ENCODE assay signal across 36 mouse cellular contexts in the genomic region with DNA sequence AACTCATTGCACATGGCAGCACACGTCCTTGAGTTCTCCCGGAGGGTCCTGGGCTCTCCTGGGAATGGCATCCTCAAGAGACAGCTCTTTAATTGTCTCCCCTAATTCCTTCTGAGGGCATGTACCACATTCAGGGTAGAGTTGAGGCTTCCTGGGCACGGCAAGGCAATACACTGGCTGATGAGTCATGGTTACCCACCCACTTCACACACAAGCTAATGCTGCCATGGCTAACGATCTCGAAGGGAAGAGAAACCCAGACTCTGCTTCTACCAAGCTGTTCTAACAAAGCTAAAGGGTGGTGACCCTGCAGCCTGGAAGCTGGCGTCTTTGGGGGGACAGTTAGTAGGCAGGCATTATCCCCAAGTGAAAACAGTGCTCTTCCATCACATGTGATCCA. TPM values are rescaled to one million over a fixed set of nuclear protein-coding genes. Genes with fewer than 3 reads are reported as not detected.
A peak's percentile ranks its signal among the peaks of the same experiment; 100 is the strongest.
DNase-seq lines count a peak whose midpoint lies in the region; ATAC-seq lines count a peak whose summit lies in the region.
"Had no signal": no experiment of that assay in that cellular context is flagged by ENCODE, and none has a peak within 500 bp of the region (broad histone marks: within the 10 kb centered on the region; RNA-seq: fewer than 3 reads in every experiment).

No protein-coding gene starts in this region.

- H3K4me3 ChIP-seq in embryonic facial prominence, embryonic 12.5 days = no peak overlapping the region
- H3K4me3 ChIP-seq in embryonic facial prominence, embryonic 10.5 days = no peak overlapping the region
- H3K4me3 ChIP-seq: erythroblast, embryonic 14.5 days; forebrain, embryonic 12.5 days; hindbrain, embryonic 12.5 days; kidney, embryonic 15.5 days; limb, embryonic 13.5 days; lung, embryonic 15.5 days had no signal

- no peaks in the 10 kb centered on the region for H3K36me3 ChIP-seq in embryonic facial prominence, embryonic 12.5 days
- H3K36me3 ChIP-seq in embryonic facial prominence, embryonic 10.5 days (replicated peaks) = no peaks in the 10 kb centered on the region
- H3K36me3 ChIP-seq: forebrain, embryonic 12.5 days; G1E; hindbrain, embryonic 12.5 days; kidney, embryonic 15.5 days; limb, embryonic 13.5 days; lung, embryonic 15.5 days had no signal

- no peaks in the 10 kb centered on the region for H3K9me3 ChIP-seq in embryonic facial prominence, embryonic 12.5 days
- H3K9me3 ChIP-seq in embryonic facial prominence, embryonic 10.5 days = no peaks in the 10 kb centered on the region
- H3K9me3 ChIP-seq: forebrain, embryonic 12.5 days; hindbrain, embryonic 12.5 days; kidney, embryonic 15.5 days; limb, embryonic 13.5 days; lung, embryonic 15.5 days had no signal

- ATAC-seq in embryonic facial prominence, embryonic 12.5 days (ENCODE audit: insufficient number of reproducible peaks, insufficient read depth, low FRiP score, low TSS enrichment) = 0 out of 2 replicates have a peak, but pooled peaks have one; percentile 41
- 0 out of 2 replicates have a peak, but pooled peaks have one; percentile 20 for ATAC-seq in megakaryocyte progenitor cell, adult 5-6 weeks (replicated peaks; ENCODE audit: poor library complexity)
- ATAC-seq: intestine, postnatal 0 days; midbrain, embryonic 16.5 days; Patski had no signal

- DNase-seq in embryonic facial prominence, embryonic 10.5 days (ENCODE audit: low spot score) = no peak
- peak; percentile 23 to 41 for DNase-seq in left cerebral cortex, adult 18-20 months (ENCODE audit: low spot score in 2 of 2)
- DNase-seq in left cerebral cortex, postnatal 14 days (ENCODE audit: low spot score in 2 of 2) = no peak
- peak; percentile 74 for DNase-seq in brain, adult 2 months (ENCODE audit: low read depth, low spot score)
- no peak for DNase-seq in yolk sac, embryonic 10.5 days (ENCODE audit: low spot score)
- DNase-seq in adrenal gland, postnatal 36 days = no peak
- DNase-seq: adrenal gland, postnatal 14 days; cerebellum, adult 8-10 months; cerebellum, postnatal 25 days; embryo, embryonic 11 days; gastrocnemius, postnatal 25 days; heart, adult 18-20 months; heart, postnatal 36 days; kidney, postnatal 25 days; layer of hippocampus, postnatal 36 days; right cerebral cortex, postnatal 4 days; thymus, adult 2 months; thymus, postnatal 36 days had no signal

- 79% methylated on average over 6 of the region's 6 CpGs for WGBS in embryonic facial prominence, embryonic 12.5 days
- WGBS in embryonic facial prominence, embryonic 10.5 days = 84% methylated on average over 6 of the region's 6 CpGs

- H3K4me2 ChIP-seq in embryonic facial prominence, embryonic 12.5 days (replicated peaks) = no peak overlapping the region
- H3K4me2 ChIP-seq: forebrain, embryonic 12.5 days; heart, embryonic 11.5 days; hindbrain, embryonic 12.5 days; kidney, embryonic 15.5 days; limb, embryonic 13.5 days; liver, embryonic 11.5 days; lung, embryonic 15.5 days; midbrain, embryonic 11.5 days had no signal

- H3K27ac ChIP-seq in embryonic facial prominence, embryonic 12.5 days = no peak overlapping the region
- H3K27ac ChIP-seq in embryonic facial prominence, embryonic 10.5 days (replicated peaks) = no peak overlapping the region
- H3K27ac ChIP-seq: forebrain, embryonic 12.5 days; hindbrain, embryonic 12.5 days; kidney, embryonic 15.5 days; limb, embryonic 13.5 days; lung, embryonic 15.5 days; stomach, postnatal 0 days had no signal

- intact Hi-C loops in left cerebral cortex, postnatal 14 days (cut with DNase I) = no loop called here

- no peaks in the 10 kb centered on the region for H3K4me1 ChIP-seq in embryonic facial prominence, embryonic 12.5 days
- H3K4me1 ChIP-seq in embryonic facial prominence, embryonic 10.5 days = no peaks in the 10 kb centered on the region
- H3K4me1 ChIP-seq: forebrain, embryonic 12.5 days; hindbrain, embryonic 12.5 days; kidney, embryonic 15.5 days; lung, embryonic 15.5 days had no signal

- no peak overlapping the region for H3K9ac ChIP-seq in embryonic facial prominence, embryonic 12.5 days
- H3K9ac ChIP-seq: forebrain, embryonic 12.5 days; hindbrain, embryonic 12.5 days; kidney, embryonic 15.5 days; limb, embryonic 13.5 days; lung, embryonic 15.5 days had no signal

- no peaks in the 10 kb centered on the region for H3K27me3 ChIP-seq in embryonic facial prominence, embryonic 12.5 days
- H3K27me3 ChIP-seq in embryonic facial prominence, embryonic 10.5 days (replicated peaks; ENCODE audit: low read depth, poor library complexity, severe bottlenecking) = no peaks in the 10 kb centered on the region
- H3K27me3 ChIP-seq: forebrain, embryonic 12.5 days; hindbrain, embryonic 12.5 days; kidney, embryonic 15.5 days; lung, embryonic 15.5 days had no signal

RNA-seq across cellular contexts. Expression of a gene that starts 24.4 kb away (rescaled TPM):
- 0.22 and 0.32 TPM in 2 replicates for polyA plus RNA-seq in embryonic facial prominence, embryonic 12.5 days (2016; fragmentation: Nextera tagmentation; extraction: Ambion mirVana)
- 0.06 and 0.32 TPM in 2 replicates for polyA plus RNA-seq in embryonic facial prominence, embryonic 10.5 days (2016; fragmentation: Nextera tagmentation; extraction: Ambion mirVana)
- total RNA-seq in left cerebral cortex, adult 18-20 months (2021) = 10 to 100 TPM; 19.2 to 24.9 TPM
- 10 to 100 TPM; 16.5 to 21.1 TPM for total RNA-seq in left cerebral cortex, postnatal 14 days (2021)
- total RNA-seq in megakaryocyte progenitor cell, adult 5-6 weeks (2015) = 0.78 and 1.1 TPM in 2 replicates
- total RNA-seq in megakaryocyte progenitor cell, adult 5-6 weeks (2017) = 0.71 and 1.5 TPM in 2 replicates
- total RNA-seq in adrenal gland, postnatal 36 days (2021) = not detected
- total RNA-seq: gastrocnemius, adult 18-20 months; gastrocnemius, postnatal 25 days; heart, adult 18-20 months; heart, postnatal 36 days had no signal
- polyA plus RNA-seq: erythroblast, embryonic 14.5 days; G1E; liver, embryonic 16.5 days; Patski had no signal

Comparison
In these comparisons a context has a peak if more than half of its experiments do, and no peak if none do; other contexts are left out.
1. DNase-seq: peak in left cerebral cortex, adult 18-20 months (2 of 2) and brain, adult 2 months (single experiment); none in embryonic facial prominence, embryonic 10.5 days (single experiment), left cerebral cortex, postnatal 14 days (0 of 2), yolk sac, embryonic 10.5 days (single experiment) and adrenal gland, postnatal 36 days (0 of 2).
2. RNA of a gene that starts 24.4 kb away (total RNA-seq): 19.2 to 24.9 TPM in left cerebral cortex, adult 18-20 months and 16.5 to 21.1 TPM in left cerebral cortex, postnatal 14 days; 0.71 to 1.5 TPM in megakaryocyte progenitor cell, adult 5-6 weeks and not detected in adrenal gland, postnatal 36 days; every median in the first group is over 4 times any median in the second.